Mouse (Mus musculus) layer of hippocampus, adult 11-12 months (tissue): ENCODE data around the gene Ric3.
A peak's percentile ranks its signal among the peaks of the same experiment; 100 is the strongest.

ENCODE experiments used
- DNase-seq: peaks from one replicate; pipeline ENCODE4 v3.0.0; 2022; ENCODE audit warnings: low spot score

Gene Ric3

DNA sequence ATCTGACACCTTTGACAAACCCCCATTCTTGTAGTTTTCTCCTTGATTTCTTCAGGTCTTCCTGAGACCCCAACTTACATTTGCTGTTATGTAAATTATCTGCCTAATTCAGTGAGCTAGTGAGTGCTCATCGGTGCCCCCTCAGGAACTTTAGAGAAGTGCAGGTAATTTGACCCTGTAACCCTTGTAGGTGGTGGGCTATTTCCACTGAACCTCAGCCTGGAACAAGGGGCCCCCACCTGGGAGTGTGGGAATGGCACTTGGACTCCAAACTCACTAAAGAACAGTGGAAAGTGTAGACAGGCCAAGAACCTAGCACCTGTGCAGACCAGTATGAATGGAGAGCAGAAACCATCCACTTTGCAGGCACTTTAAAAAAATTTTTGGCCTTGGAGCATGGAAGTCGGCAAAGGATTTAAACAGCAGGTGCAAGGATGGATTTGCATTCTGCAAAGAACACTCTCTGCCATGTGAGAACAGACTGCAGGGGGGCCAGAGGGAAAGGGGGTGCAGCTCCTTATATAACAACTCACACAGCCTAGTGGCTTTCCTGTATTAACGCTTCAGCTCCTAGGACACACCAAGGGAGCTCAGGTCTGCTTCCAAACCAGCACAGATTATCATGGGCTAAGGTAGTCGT lies 82.7 kb downstream of the Ric3 start:
- DNase-seq = peak; percentile 67

DNA sequence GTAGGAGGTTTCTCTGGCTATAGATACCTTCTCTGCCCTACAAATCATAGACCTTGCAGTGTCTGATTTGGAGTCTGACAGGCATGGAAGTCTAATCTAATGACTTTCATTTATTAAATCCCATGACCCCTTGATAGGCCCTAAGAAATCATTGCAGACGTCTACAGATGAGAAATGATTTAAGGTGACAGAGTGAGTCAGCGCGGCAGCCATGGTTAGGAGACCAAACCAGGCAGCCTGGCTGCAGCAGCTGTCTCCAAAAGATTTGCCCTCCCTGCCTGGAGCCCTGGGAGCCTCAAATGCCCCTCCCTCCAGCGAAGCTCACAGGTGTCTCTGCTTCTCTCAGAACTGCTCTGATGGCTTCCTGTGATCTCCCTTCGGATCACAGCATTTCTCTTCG lies 87.0 kb downstream of the Ric3 start:
- no peak for DNase-seq

DNA sequence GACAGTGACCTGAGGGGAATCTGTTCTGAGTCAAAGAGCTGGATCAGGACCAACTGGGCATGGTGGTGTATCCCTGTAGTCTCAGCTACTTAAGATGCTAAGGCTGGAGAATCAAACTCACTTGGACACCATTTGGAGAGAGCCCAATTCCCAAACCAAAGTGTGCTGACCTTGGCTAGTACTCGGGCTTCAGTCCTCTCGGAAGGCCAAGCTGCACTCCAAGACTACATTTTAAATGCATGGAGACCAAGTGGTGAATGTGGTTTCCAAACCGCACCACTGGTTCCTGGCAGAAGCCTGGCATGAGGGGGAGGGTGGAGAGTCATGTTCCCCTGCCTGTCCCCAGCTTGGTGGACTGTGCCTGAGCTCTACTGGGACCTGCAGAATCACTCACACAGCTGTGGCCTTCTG lies 89.2 kb downstream of the Ric3 start:
- no peak for DNase-seq

DNA sequence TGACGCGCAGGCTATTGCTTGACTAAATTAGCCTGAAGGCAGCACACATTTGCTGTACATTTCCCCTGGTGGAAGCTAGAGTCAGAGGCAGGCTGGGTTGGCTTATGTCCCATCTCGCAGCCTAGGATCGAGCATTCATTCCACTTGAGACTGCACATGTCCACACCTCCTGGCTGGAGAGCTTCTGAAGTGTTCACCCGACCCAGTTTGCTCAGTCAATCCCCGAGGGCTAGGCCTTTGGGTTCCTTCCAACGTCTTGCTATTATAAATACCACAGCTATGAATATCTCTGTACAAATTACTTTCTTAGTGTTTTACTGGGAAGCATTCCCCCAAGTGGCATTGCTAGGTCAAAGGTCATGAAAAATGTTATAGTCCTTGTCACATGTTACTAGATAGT lies 89.9 kb downstream of the Ric3 start:
- DNase-seq = no peak

DNA sequence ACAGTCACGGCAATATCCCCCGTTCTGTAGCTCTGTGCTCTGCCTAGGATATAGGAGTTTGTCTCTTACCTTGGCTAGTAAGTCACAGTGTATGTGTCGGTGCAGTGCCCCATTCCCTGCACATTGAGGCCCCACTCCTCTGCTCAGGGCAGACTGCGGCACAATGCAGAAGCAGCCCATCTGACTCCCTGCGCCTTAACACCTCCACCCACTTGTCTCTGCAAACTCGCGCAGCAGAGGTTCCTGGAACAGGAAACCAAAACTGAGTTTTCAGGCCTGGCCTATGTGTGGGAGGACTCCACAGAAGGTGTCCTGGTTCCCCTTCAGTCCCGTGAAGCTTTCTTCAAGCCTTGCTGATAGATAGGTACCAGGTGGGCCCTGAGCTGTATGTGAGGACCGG lies 91.9 kb downstream of the Ric3 start:
- peak; percentile 59 for DNase-seq

DNA sequence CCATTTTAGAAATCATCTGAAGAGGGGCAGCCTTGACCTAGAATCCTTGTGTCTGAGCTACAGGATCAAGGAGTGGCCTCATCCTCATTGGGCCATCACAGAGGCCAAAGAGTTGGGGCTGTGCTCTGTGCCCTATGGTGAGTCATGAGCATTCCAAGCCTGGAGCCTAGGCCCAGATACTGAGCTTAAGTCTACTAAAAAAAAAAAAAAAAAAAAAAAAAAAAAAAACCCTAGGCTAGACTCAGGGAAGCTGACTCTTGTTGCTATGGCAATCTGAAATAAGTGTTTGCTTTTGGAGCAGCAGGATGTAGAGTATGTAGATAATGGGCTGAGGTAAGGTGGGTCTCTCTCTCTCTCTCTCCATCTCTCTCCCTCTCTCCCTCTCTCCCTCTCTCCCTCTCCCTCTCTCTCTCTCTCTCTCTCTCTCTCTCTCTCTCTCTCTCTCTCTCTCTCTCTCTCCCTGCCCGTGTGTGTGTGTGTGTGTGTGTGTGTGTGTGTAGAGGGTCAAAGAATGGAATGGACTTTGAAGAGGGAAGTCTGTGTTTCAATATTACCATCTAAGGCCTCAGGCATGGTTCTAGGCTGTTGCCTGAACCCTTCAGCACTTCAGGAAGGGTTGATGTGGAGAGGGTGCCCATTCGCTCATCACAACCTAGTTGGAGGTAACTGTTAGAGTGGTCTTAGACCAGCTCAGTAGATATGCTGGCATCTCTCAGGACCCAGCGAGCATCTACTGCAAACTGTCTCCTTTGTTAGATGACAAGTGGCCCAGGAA lies 97.0 kb downstream of the Ric3 start:
- no peak for DNase-seq
